Mouse (Mus musculus) limb, embryonic 11.5 days (tissue): ENCODE data around the gene Yif1b. TPM values are rescaled to one million over a fixed set of nuclear protein-coding genes. Genes with fewer than 3 reads are reported as not detected.

Experiments used
- ATAC-seq: fragments of 200-750 bp; cut with Nextera tagmentation; 2 replicates; pipeline ENCODE4 v1.8.0; 2017; ENCODE audit warnings: low read depth; ENCODE audit not compliant: insufficient number of reproducible peaks, low FRiP score, low TSS enrichment
- DNase-seq: peaks from one replicate; pipeline ENCODE4 v3.0.0-alpha.2; 2015; ENCODE audit warnings: low spot score
- H3K27ac ChIP-seq: fragments of 300-500 bp; sonication (generic); replicated peaks from 2 replicates; pipeline ENCODE4 v1.5.1; 2014; ENCODE audit warnings: low read depth, mild to moderate bottlenecking, low read length
- H3K27me3 ChIP-seq: fragments of 300-500 bp; sonication (generic); 2 replicates; pipeline ENCODE4 v1.6.1; 2014; ENCODE audit warnings: mild to moderate bottlenecking, low read length, mixed read lengths; ENCODE audit not compliant: control insufficient read depth, insufficient read depth
- H3K36me3 ChIP-seq: fragments of 300-500 bp; sonication (generic); 2 replicates; pipeline ENCODE4 v1.6.1; 2014; ENCODE audit warnings: mild to moderate bottlenecking, low read length, moderate library complexity, mixed read lengths; ENCODE audit not compliant: control insufficient read depth, insufficient read depth
- H3K4me1 ChIP-seq: fragments of 300-500 bp; sonication (generic); 2 replicates; pipeline ENCODE4 v1.6.1; 2014; ENCODE audit warnings: low read length, mixed read lengths; ENCODE audit not compliant: control insufficient read depth, insufficient read depth
- H3K4me2 ChIP-seq: fragments of 300-500 bp; sonication (generic); 2 replicates; pipeline ENCODE4 v1.6.1; 2014; ENCODE audit warnings: low read depth, mild to moderate bottlenecking, moderate library complexity; ENCODE audit not compliant: severe bottlenecking
- H3K4me3 ChIP-seq: fragments of 300-500 bp; sonication (generic); 2 replicates; pipeline ENCODE4 v1.5.1; 2014; ENCODE audit warnings: low read depth, low read length
- H3K9ac ChIP-seq: fragments of 300-500 bp; sonication (generic); 2 replicates; pipeline ENCODE4 v1.6.1; 2014; ENCODE audit warnings: mild to moderate bottlenecking, low read length
- H3K9me3 ChIP-seq: fragments of 300-500 bp; sonication (generic); 2 replicates; pipeline ENCODE4 v1.6.1; 2016; ENCODE audit warnings: low read length; ENCODE audit not compliant: control insufficient read depth
- WGBS: fragments of 180-500 bp; shearing (Covaris S2); extraction: QIAGEN DNeasy Blood & Tissue Kit; methylation state at CpG from one replicate; pipeline ENCODE4 v1.1.7; 2014; 5-methylcytosine and 5-hydroxymethylcytosine counted together
- polyA plus RNA-seq: library from polyadenylated mRNA; unstranded; fragments of >200 nt; fragmentation: Nextera tagmentation; extraction: Ambion mirVana; gene quantifications from 2 replicates; pipeline ENCODE4 v1.2.1, GENCODE M21; 2014

Gene Yif1b
- polyA plus RNA-seq, 1 experiment from 2014 or later = 101 TPM

DNA sequence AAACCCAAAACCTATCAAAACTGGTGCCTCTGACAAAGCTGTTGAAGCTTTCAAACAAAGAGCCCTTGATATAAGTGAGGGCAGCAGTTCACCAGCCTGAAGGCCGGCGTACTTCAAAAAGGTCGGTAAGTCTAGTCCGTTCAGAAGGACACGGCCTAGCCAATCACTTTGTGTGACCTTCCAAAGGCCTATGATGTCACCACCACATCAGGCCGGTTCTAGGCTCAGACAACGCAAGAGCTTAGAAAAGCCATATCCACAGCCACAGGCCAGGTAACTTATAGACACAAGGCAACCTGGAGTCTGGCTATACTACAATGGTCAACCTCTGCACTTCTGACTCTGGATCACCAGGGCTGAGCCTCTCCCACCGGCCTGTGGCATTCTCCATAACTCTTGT is 41.8 kb downstream of the Yif1b start:
- Histone ChIP-seq H3K4me1 (0 out of 2 replicates have a peak, but pooled peaks cover 2% of the 10 kb centered on the region), H3K9ac (no peak overlapping the region), H3K36me3 (no peaks in the 10 kb centered on the region), H3K4me2 (no peak overlapping the region), H3K27me3 (peaks cover 12% of the 10 kb centered on the region), H3K27ac (no peak overlapping the region), H3K4me3 (no peak overlapping the region), H3K9me3 (no peaks in the 10 kb centered on the region)
- ATAC-seq = no peak
- DNase-seq = no peak
- WGBS = 70% methylated on average over 8 of the region's 8 CpGs

DNA sequence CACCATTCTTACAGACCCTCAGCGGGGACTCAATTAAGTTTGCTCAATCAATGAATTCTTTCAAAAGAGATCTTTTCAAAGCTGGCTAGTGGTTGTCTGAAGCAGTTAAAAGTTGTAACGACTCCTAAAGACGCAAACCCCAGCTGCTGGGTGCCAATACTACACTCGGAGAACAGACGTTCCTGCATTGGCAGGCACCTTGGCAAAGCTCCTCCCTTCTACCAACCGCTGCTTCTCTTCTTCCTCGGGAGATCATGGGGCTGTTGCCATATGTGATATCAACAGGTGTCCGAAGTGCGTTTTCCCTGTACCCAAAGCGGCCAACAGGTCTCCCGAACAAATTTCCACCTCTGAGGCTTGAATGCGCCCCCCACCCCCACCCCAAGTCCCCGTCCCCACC is 42.7 kb downstream of the Yif1b start:
- H3K4me3 ChIP-seq = peak overlapping the region; percentile 41
- no peaks in the 10 kb centered on the region for H3K9me3 ChIP-seq
- 0 out of 2 replicates have a peak, but pooled peaks cover 2% of the 10 kb centered on the region for H3K4me1 ChIP-seq
- H3K27me3 ChIP-seq = peaks cover 12% of the 10 kb centered on the region
- H3K36me3 ChIP-seq = no peaks in the 10 kb centered on the region
- no peak for DNase-seq
- 10% methylated on average over 13 of the region's 13 CpGs for WGBS
- ATAC-seq = no peak
- H3K4me2 ChIP-seq = peak overlapping the region; percentile 98
- no peak overlapping the region for H3K27ac ChIP-seq
- no peak overlapping the region for H3K9ac ChIP-seq

DNA sequence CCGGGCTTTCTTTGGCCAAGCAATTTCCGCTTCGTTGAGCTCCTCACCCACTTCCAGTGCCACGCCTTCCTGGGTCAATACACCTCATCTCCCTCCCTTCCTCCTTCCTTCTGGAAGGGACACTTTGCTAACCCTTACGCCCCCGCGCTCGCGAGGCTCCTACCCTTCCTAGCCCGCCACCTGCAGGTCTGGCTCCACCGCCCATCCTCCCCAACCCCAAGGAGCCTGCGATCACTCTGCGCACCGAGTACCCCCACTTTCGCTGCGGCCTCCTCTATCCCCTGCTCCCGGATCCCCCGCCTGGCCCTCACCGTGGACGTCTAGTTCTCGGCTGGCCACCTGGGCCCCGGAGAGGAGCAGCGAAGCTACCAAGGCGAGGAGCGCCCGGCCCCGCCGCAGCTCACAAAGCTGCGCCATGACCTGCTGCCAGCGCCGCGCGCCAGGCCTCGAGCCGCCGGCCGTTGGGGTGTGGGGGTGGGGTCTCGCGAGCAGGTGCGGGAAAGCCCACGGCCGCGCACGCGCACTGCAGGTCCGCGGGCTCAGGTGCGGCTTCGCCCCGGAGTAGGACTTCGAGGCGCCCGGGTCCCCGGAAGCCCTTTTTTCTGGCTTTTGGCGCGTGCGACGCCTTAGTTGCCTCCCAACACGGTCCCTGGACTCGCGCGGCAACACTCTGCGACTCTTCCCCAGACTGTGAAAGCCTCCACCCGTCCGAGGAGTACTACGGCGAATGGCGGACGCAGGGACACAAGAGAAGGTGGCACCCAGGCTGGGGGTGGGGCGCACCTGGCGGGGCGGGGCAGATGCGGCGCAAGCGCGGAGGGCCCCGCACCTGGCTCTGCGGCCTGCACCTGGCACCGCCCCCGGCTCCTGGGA is 43.3 kb downstream of the Yif1b start, which contains the start of gene Spint2:
Gene Spint2, minus strand, starts transcription at position 712 of the 873 bp plus-strand sequence.
- peaks cover 12% of the 10 kb centered on the region for H3K27me3 ChIP-seq
- WGBS = under 1% methylated on average over 74 of the region's 80 CpGs
- no peaks in the 10 kb centered on the region for H3K36me3 ChIP-seq
- no peaks in the 10 kb centered on the region for H3K9me3 ChIP-seq
- H3K4me2 ChIP-seq = peak within 1 kb of the TSS; percentile 98
- no peaks in the 10 kb centered on the region for H3K4me1 ChIP-seq
- H3K27ac ChIP-seq = no peak within 1 kb of the TSS
- ATAC-seq = peak; percentile 77
- peak within 1 kb of the TSS; percentile 77 for H3K9ac ChIP-seq
- DNase-seq = peak; percentile 78
- peak within 1 kb of the TSS; percentile 41 for H3K4me3 ChIP-seq

DNA sequence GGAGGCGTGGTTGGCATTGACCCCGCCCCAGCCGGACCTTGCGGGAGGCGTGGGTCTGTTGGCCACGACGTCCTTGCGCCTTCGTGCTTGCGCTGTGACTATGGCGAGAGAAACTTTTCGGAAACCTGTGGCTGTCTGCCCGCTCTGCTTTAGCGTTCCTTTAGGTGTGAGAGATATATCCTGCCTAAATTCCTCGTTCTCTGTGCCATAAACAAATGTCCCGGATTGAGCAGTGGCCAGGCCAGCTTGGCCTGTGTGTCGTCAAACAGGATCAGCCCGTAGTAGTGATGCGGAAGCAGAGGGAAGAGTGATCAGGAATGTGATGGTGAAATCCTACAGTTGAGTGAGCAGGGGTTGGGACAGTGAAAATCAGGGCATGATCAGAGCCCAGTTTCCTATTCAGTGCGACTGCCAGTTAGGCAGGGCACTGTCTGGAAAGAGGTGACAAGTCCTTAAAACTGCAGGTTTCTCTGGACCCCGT is 44.0 kb downstream of the Yif1b start:
- WGBS = 10% methylated on average over 21 of the region's 21 CpGs
- H3K36me3 ChIP-seq = no peaks in the 10 kb centered on the region
- no peaks in the 10 kb centered on the region for H3K4me1 ChIP-seq
- no peak for DNase-seq
- no peaks in the 10 kb centered on the region for H3K9me3 ChIP-seq
- peak overlapping the region; percentile 98 for H3K4me2 ChIP-seq
- H3K9ac ChIP-seq = peak overlapping the region; percentile 77
- 0 out of 2 replicates have a peak, but pooled peaks have one; percentile 2 for ATAC-seq
- H3K27me3 ChIP-seq = peaks cover 12% of the 10 kb centered on the region
- peak overlapping the region; percentile 41 for H3K4me3 ChIP-seq
- H3K27ac ChIP-seq = no peak overlapping the region

DNA sequence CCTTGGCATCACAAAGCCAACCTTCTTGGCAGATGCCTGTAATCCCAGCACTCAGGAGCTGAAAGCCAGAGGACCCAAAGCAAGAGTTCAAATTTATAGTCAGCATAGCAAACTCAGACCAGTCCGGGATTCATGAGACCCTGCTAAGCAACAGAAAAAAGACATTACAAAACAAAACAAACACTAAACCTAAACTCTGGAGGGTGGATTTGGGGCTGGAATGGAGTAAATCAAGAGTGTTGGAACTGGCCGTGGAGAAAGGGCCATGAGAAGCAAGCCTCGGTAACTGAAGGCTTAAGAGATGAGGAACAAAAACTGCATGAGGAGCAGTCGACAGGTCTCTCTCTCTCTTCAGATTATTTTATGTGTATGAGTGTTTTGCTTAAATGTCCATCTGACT is 45.7 kb downstream of the Yif1b start:
- H3K27ac ChIP-seq = no peak overlapping the region
- 90% methylated on average over 4 of the region's 4 CpGs for WGBS
- H3K9me3 ChIP-seq = no peaks in the 10 kb centered on the region
- no peak overlapping the region for H3K9ac ChIP-seq
- H3K4me1 ChIP-seq = no peaks in the 10 kb centered on the region
- H3K36me3 ChIP-seq = no peaks in the 10 kb centered on the region
- peaks cover 12% of the 10 kb centered on the region for H3K27me3 ChIP-seq
- ATAC-seq (no peak), DNase-seq (no peak)
- H3K4me3 ChIP-seq = no peak overlapping the region
- no peak overlapping the region for H3K4me2 ChIP-seq

DNA sequence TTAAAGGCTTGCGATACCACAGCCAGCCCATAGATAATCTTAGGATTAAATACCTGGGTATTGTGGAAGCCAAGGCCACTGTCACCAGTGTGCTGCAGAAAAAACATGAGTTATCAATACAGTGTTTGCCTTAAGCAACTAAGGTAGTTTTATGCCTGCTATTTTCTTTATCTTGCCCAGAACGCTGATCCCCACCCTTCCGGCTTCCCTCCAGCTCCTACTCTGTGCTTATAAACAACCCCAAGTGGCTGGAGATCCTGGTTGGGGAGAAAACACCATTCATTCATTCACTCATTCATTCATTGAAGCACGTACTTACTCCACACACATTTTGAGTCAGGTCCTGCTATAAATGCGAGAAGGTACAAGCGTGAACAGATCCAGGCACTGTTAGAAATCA is 46.4 kb downstream of the Yif1b start:
- no peak overlapping the region for H3K27ac ChIP-seq
- H3K4me1 ChIP-seq = no peaks in the 10 kb centered on the region
- no peak overlapping the region for H3K4me3 ChIP-seq
- no peaks in the 10 kb centered on the region for H3K9me3 ChIP-seq
- DNase-seq (no peak), ATAC-seq (no peak)
- H3K36me3 ChIP-seq = no peaks in the 10 kb centered on the region
- peaks cover 14% of the 10 kb centered on the region for H3K27me3 ChIP-seq
- 93% methylated on average over 6 of the region's 6 CpGs for WGBS
- H3K9ac ChIP-seq = no peak overlapping the region
- H3K4me2 ChIP-seq = no peak overlapping the region

DNA sequence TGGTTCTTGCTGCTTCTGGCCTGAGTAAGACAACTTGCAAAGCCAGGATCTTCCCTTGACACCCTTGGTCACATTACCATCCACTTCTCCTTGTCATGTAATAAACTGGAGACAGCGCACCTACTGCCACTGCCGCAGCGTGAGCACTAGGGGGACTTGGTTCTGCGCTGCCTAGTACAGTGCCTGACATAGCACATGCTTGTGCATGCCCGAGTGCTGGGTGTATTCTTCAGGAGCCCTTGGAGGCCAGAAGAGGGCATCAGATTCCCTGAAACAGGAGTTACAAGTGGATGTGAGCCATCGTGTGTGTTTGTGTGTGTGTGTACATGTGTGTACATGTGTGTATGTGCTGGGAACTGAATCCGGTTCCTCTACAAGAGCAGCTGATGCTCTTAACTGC is 49.4 kb downstream of the Yif1b start:
- ATAC-seq (no peak), DNase-seq (no peak)
- no peaks in the 10 kb centered on the region for H3K9me3 ChIP-seq
- whole genome bisulfite sequencing = 85% methylated on average over 7 of the region's 7 CpGs
- no peak overlapping the region for H3K27ac ChIP-seq
- H3K4me1 ChIP-seq = peaks cover 18% of the 10 kb centered on the region
- H3K4me3 ChIP-seq = no peak overlapping the region
- no peak overlapping the region for H3K4me2 ChIP-seq
- peaks cover 6% of the 10 kb centered on the region for H3K27me3 ChIP-seq
- no peaks in the 10 kb centered on the region for H3K36me3 ChIP-seq
- no peak overlapping the region for H3K9ac ChIP-seq

DNA sequence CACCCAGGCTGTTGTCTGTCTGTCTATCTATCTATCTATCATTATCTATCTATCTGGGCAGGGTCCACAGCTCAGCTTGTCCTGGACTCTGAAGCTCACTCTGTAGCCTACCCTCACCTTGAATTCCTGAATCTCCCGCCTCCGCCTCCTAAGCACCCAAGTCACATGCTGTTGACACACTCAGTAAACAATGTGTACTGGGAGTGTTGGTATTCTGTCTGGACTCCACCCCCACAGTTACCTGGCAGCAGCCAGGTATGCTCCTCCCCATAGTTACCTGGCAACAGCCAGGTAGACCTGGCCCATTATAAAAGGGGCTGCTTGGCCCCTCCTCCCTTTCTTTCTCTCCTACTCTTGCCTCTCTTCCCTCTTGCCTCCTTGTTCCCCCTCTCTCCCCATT is 50.0 kb downstream of the Yif1b start:
- Histone ChIP-seq H3K36me3 (no peaks in the 10 kb centered on the region), H3K9ac (no peak overlapping the region), H3K9me3 (no peaks in the 10 kb centered on the region), H3K4me1 (peaks cover 24% of the 10 kb centered on the region), H3K27ac (no peak overlapping the region), H3K4me3 (no peak overlapping the region), H3K4me2 (no peak overlapping the region), H3K27me3 (peaks cover 3% of the 10 kb centered on the region; the same call in 1 of the 2 replicates)
- no peak for ATAC-seq
- WGBS = 92% methylated on average over 2 of the region's 2 CpGs
- DNase-seq = no peak
